Mouse (Mus musculus): ENCODE results near the gene Cdk2ap2.

DNA sequence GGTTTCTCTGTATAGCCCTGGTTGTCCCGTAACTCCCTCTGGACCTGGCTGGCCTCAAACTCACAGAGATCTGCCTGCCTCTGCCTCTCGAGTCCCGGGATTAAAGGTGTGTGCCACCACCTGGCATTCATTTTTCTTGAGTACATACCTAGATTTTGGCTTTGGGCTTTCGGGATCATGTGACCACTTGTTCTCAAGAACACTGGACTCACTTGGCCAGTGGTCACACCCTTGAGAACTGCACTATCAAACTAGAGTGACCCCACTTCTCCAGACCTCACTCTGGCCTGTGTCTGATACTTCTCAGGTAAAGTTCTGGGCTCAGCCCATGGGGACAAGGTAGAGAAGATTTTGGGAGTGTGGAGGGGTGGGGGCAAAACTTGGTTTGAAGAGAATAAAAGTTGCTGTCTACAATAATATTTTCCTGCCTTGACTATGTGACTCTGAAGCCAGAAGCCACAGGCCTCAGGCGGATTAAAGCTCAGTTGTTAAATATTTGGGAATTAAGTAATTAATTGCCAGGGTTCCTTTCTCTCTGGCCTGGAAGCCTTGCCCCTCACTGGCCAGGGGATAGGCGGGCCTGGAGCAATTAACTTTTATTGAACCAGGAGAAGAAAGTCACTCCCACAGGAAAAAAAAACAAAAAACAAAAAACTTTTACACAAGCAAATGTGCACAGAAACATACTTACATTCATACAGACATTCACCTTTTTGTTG, 24.1 kb upstream of the Cdk2ap2 start:
- TF ChIP-seq CTCF (IDR thresholded peaks at IDR 0.05; ENCODE audit: borderline replicate concordance, control insufficient read depth, extremely low read depth, insufficient read depth, low read length, poor library complexity) (no peak), POLR2A (IDR thresholded peaks at IDR 0.05; ENCODE audit: control insufficient read depth, extremely low read depth, insufficient read depth, low read length, poor library complexity) (no peak)

Data from thymus, adult 2 months (tissue).